Mouse (Mus musculus) bone marrow macrophage, adult 2 months (primary cell): ENCODE results near the gene Fgfr2.

Experiments
- CTCF ChIP-seq: IDR thresholded peaks from 2 replicates; pipeline ENCODE4 v1.5.1; 2012; ENCODE audit warnings: low read depth, mild to moderate bottlenecking, low read length, moderate library complexity
- POLR2A ChIP-seq: IDR thresholded peaks from 2 replicates; pipeline ENCODE4 v1.6.1; 2012; ENCODE audit warnings: mild to moderate bottlenecking, low read depth, low read length, borderline replicate concordance

DNA sequence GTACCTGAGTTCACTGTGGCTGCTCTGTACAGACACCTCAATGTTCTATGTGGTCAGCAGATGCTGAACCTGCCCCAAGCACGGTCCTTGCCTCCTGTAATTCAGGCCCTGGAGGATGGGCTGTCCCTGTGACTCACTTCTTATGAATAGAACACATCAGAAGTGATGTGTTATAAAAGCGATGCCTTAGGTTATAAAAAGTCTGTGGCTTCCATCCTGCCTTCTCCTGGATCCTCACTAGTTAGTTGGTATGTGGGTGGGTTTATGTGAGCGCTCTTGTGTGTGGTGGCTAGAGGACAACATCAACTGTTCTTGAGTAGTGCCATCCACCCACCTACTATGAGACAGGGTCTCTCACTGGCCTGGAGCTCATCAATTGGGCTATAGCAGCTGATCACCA, 685.7 kb downstream of the Fgfr2 start:
- TF ChIP-seq CTCF (no peak), POLR2A (no peak)
